Mouse (Mus musculus) liver, postnatal 0 days (tissue): ENCODE results near the gene Grm5. TPM values are rescaled to one million over a fixed set of nuclear protein-coding genes. Genes with fewer than 3 reads are reported as not detected.
A peak's percentile ranks its signal among the peaks of the same experiment; 100 is the strongest.

Source experiments
- ATAC-seq: fragments of 200-750 bp; cut with Nextera tagmentation; 2 replicates; pipeline ENCODE4 v1.8.0; 2017; ENCODE audit warnings: mild to moderate bottlenecking, moderate library complexity
- DNase-seq: peaks from one replicate; pipeline ENCODE4 v3.0.0-alpha.2; 2016
- H3K27ac ChIP-seq: fragments of 300-500 bp; sonication (generic); 2 replicates; pipeline ENCODE4 v1.5.1; 2014; ENCODE audit warnings: antibody characterized with exemption, moderate library complexity, mild to moderate bottlenecking, low read depth
- H3K27me3 ChIP-seq: fragments of 300-500 bp; sonication (generic); 2 replicates; pipeline ENCODE4 v1.6.1; 2014; ENCODE audit warnings: low read length, control low read depth, mixed read lengths; ENCODE audit not compliant: insufficient read depth
- H3K36me3 ChIP-seq: fragments of 300-500 bp; sonication (generic); replicated peaks from 2 replicates; pipeline ENCODE4 v1.6.1; 2014; ENCODE audit warnings: mild to moderate bottlenecking, control low read depth, low read length, moderate library complexity, mixed read lengths; ENCODE audit not compliant: insufficient read depth
- H3K4me1 ChIP-seq: fragments of 300-500 bp; sonication (generic); 2 replicates; pipeline ENCODE4 v1.6.1; 2014; ENCODE audit warnings: antibody characterized with exemption, mild to moderate bottlenecking, control low read depth; ENCODE audit not compliant: insufficient read depth
- H3K4me2 ChIP-seq: fragments of 300-500 bp; sonication (generic); 2 replicates; pipeline ENCODE4 v1.6.1; 2014; ENCODE audit warnings: low read depth, mild to moderate bottlenecking, low read length, moderate library complexity, mixed read lengths
- H3K4me3 ChIP-seq: fragments of 300-500 bp; sonication (generic); 2 replicates; pipeline ENCODE4 v1.5.1; 2014; ENCODE audit warnings: low read depth, low read length
- H3K9ac ChIP-seq: fragments of 300-500 bp; sonication (generic); replicated peaks from 2 replicates; pipeline ENCODE4 v1.6.1; 2014; ENCODE audit warnings: mild to moderate bottlenecking, moderate library complexity
- H3K9me3 ChIP-seq: fragments of 300-500 bp; sonication (generic); 2 replicates; pipeline ENCODE4 v1.6.1; 2016; ENCODE audit warnings: mild to moderate bottlenecking, control low read depth, low read length, mixed read lengths
- CTCF ChIP-seq: sonication (generic); IDR thresholded peaks from 2 replicates; pipeline ENCODE4 v1.5.1; 2016; ENCODE audit warnings: antibody characterized with exemption, low read depth
- EP300 ChIP-seq: IDR thresholded peaks from 2 replicates; pipeline ENCODE4 v1.6.1; 2016; ENCODE audit warnings: antibody characterized with exemption, low read depth, mild to moderate bottlenecking
- WGBS: fragments of 180-500 bp; shearing (Covaris S2); extraction: QIAGEN DNeasy Blood & Tissue Kit; methylation state at CpG from one replicate; pipeline ENCODE4 v1.1.7; 2014; ENCODE audit not compliant: insufficient replicate concordance; 5-methylcytosine and 5-hydroxymethylcytosine counted together
- polyA plus RNA-seq: library from polyadenylated mRNA; unstranded; fragments of >200 nt; fragmentation: Nextera tagmentation; extraction: Ambion mirVana; gene quantifications from 2 replicates; pipeline ENCODE4 v1.2.1, GENCODE M21; 2015

Gene Grm5
- polyA plus RNA-seq, 1 experiment from 2014 or later: not detected

- TF ChIP-seq CTCF (no peak), EP300 (no peak)
- H3K9me3 ChIP-seq: no peaks in the 10 kb centered on the region
- no peaks in the 10 kb centered on the region for H3K4me1 ChIP-seq
- H3K4me2 ChIP-seq: no peak overlapping the region
- no peak overlapping the region for H3K4me3 ChIP-seq
- 47% methylated on average over 6 of the region's 6 CpGs for WGBS
- no peak for DNase-seq
- no peak overlapping the region for H3K9ac ChIP-seq
- H3K27me3 ChIP-seq: no peaks in the 10 kb centered on the region
- no peaks in the 10 kb centered on the region for H3K36me3 ChIP-seq
- ATAC-seq: no peak
- no peak overlapping the region for H3K27ac ChIP-seq
These were observed 532.9 kb downstream of the Grm5 start for GRCm38 (mm10) chr7:88116724-88117409.

DNA sequence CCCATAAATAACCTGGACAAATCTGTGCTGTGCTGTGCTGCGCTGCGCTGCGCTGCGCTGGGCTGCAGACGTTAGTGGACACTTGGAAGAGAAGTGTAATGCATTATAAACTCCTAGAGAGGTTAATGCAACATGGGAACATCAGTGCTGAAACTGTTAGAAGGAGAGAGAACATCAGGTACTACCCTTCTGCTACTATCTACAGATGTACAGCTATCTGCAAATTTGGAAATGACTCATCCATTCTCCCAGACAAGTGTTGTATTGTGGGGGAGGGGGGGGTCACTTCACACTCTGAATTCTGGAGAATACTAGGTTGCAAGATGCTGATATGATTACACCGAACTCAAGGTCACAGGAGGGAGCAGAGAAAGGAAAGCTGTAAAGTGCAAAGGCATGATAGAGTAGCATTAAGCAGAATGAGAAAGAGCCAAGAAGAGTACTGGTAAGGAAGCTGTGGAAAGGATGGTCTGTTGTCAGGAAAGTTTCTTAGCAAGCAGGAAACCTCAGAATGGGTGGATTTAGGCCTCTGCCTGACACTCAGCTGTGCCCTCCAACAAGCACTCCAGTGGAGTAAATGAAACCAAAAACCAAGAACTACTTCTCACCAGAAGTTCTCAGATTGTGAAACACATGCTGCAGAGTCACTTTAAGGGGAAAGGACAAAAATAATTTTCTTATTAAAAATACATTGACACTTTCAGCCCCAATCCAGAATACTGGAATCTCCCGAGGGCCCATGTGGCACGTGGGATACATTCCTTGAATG, 544.3 kb downstream of the Grm5 start:
- Histone ChIP-seq H3K9ac (no peak overlapping the region), H3K27me3 (peaks cover 6% of the 10 kb centered on the region; the same call in 1 of the 2 replicates), H3K4me3 (no peak overlapping the region), H3K27ac (no peak overlapping the region), H3K4me1 (no peaks in the 10 kb centered on the region), H3K9me3 (no peaks in the 10 kb centered on the region), H3K4me2 (no peak overlapping the region), H3K36me3 (no peaks in the 10 kb centered on the region)
- DNase-seq (no peak), ATAC-seq (no peak)
- 82% methylated on average over 8 of the region's 8 CpGs for WGBS
- TF ChIP-seq EP300 (no peak), CTCF (no peak)

- no peak for TF ChIP-seq CTCF
- TF ChIP-seq EP300: no peak
- WGBS: 9% methylated on average over 41 of the region's 41 CpGs
- peak; percentile 15; the same call in 1 of the 2 replicates for ATAC-seq
- no peaks in the 10 kb centered on the region for H3K9me3 ChIP-seq
- H3K27ac ChIP-seq: no peak overlapping the region
- H3K4me2 ChIP-seq: peak overlapping the region; percentile 44
- no peaks in the 10 kb centered on the region for H3K4me1 ChIP-seq
- H3K27me3 ChIP-seq: peaks cover 6% of the 10 kb centered on the region; the same call in 1 of the 2 replicates
- H3K9ac ChIP-seq: no peak overlapping the region
- H3K36me3 ChIP-seq: no peaks in the 10 kb centered on the region
- peak; percentile 13 for DNase-seq
- 0 out of 2 replicates have a peak overlapping the region, but pooled peaks have one; percentile 2 for H3K4me3 ChIP-seq
These were observed 545.8 kb downstream of the Grm5 start for GRCm38 (mm10) chr7:88129536-88130487.

- 0 out of 2 replicates have a peak overlapping the region, but pooled peaks have one; percentile 2 for H3K4me3 ChIP-seq
- no peaks in the 10 kb centered on the region for H3K9me3 ChIP-seq
- no peak for TF ChIP-seq EP300
- 28% methylated on average over 22 of the region's 22 CpGs for WGBS
- no peak overlapping the region for H3K9ac ChIP-seq
- DNase-seq (no peak), ATAC-seq (no peak)
- H3K27me3 ChIP-seq: peaks cover 6% of the 10 kb centered on the region; the same call in 1 of the 2 replicates
- peak overlapping the region; percentile 44 for H3K4me2 ChIP-seq
- no peaks in the 10 kb centered on the region for H3K36me3 ChIP-seq
- no peaks in the 10 kb centered on the region for H3K4me1 ChIP-seq
- no peak overlapping the region for H3K27ac ChIP-seq
These were observed 546.5 kb downstream of the Grm5 start for GRCm38 (mm10) chr7:88130488-88130849.

DNA sequence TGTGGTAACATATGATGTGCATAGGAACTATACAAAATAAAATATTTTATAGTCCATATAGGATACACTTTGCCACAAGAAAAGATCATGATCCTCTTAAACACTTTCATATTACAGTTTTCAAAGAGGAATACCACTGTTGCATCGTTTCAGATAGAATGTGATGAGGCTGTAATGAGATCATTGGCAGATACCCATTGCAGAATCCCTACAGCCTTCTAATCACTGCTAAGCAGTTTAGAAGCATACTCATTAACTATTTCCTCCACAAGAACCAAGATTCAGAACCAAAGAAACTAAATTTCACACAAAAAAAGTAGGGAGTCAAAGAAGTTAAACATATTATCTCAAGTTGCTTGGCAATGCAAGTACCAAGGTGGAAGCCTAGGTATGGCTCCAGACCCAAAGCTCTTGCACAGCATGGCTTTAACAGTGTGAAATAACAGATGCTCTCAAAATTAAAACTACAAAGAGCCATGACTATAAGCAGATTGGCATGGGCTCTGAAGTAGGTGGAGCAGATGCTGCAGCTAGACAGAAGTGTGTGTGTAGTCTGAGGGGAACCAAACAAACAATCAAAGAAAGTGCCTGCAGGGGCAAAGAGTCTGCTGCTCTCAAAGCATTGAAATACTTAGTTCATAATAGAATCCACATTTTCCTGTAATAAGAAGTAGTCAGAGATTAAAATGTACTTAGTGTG, 575.7 kb downstream of the Grm5 start:
- no peak for ATAC-seq
- no peaks in the 10 kb centered on the region for H3K36me3 ChIP-seq
- no peaks in the 10 kb centered on the region for H3K4me1 ChIP-seq
- no peaks in the 10 kb centered on the region for H3K27me3 ChIP-seq
- no peak overlapping the region for H3K4me3 ChIP-seq
- 50% methylated on average over 1 of the region's 1 CpGs for WGBS
- no peak overlapping the region for H3K27ac ChIP-seq
- no peaks in the 10 kb centered on the region for H3K9me3 ChIP-seq
- DNase-seq: no peak
- no peak overlapping the region for H3K4me2 ChIP-seq
- no peak for TF ChIP-seq EP300
- no peak for TF ChIP-seq CTCF
- no peak overlapping the region for H3K9ac ChIP-seq
